Mouse (Mus musculus) thymus, adult 2 months (tissue): Measurements from ENCODE around the gene Krt2.

Experiments
- CTCF ChIP-seq: fragments of 200-500 bp; IDR thresholded peaks from 2 replicates; pipeline ENCODE4 v1.5.1; 2012; ENCODE audit warnings: mild to moderate bottlenecking, control low read depth, low read length, moderate library complexity, borderline replicate concordance; ENCODE audit not compliant: control insufficient read depth, poor library complexity, insufficient read depth; ENCODE audit errors: extremely low read depth
- POLR2A ChIP-seq: fragments of 200-500 bp; IDR thresholded peaks from 2 replicates; pipeline ENCODE4 v1.6.1; 2012; ENCODE audit warnings: mild to moderate bottlenecking, low read length, control low read depth, moderate library complexity; ENCODE audit not compliant: control insufficient read depth, poor library complexity, insufficient read depth; ENCODE audit errors: extremely low read depth

DNA sequence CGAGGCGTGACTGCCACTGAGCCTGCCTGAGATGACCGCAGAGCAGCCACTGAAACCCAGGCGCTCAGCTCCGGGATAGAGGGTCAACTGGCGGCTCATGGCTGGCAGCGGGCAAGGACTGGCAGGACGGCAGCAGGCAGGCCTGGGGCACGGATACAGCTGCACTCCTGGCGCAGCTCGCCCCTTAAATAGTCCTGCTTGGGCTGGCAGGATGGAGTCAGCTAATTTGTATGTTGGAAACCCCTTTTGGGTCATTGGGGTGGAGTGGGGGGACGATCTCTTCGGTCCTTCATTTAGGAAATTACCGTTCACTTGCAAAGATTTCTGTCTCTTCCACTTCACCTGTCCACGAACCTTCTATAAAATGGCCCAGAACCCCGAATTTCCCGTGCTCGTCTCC is 31.6 kb downstream of the Krt2 start, which contains the start of gene Krt72:
- TF ChIP-seq POLR2A = no peak
- TF ChIP-seq CTCF = no peak
